16 mouse cellular contexts compared by ENCODE assay signal in the genomic region with DNA sequence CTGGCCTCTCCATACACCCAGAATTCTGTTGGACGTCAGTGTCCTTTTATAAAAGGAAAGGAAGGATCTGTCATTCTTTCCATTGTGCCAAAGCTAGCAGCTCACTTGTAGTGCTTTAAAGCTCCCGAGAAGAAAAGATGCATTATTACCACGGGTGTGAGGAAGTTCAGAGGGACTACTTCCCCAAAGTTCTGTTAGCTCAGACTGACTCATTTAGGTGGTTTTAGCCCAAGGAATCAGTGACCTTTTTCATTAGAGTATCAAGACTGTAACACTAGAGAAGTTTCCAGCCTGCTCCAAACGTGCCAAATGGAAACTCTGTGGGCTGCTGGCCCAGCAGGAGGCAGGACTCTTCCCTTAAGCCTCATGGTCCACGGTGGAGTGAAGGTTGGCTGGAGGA. TPM values are rescaled to one million over a fixed set of nuclear protein-coding genes. Genes with fewer than 3 reads are reported as not detected.
A peak's percentile ranks its signal among the peaks of the same experiment; 100 is the strongest.
DNase-seq lines count a peak whose midpoint lies in the region; TF ChIP-seq lines count a peak whose summit lies in the region.
"Had no signal": no experiment of that assay in that cellular context is flagged by ENCODE, and none has a peak within 500 bp of the region (broad histone marks: within the 10 kb centered on the region; RNA-seq: fewer than 3 reads in every experiment).

No protein-coding gene starts in this region.

- no peak for TF ChIP-seq CTCF in testis, adult 2 months (IDR thresholded peaks at IDR 0.05; ENCODE audit: control insufficient read depth, insufficient read depth, insufficient replicate concordance, low read depth, low read length)
- TF ChIP-seq CTCF in cortical plate, adult 2 months (IDR thresholded peaks at IDR 0.05; ENCODE audit: extremely low read depth, insufficient read depth, low read length) = no peak

- DNase-seq in testis, postnatal 10 days (ENCODE audit: low spot score) = no peak
- DNase-seq in layer of hippocampus, adult 8-10 months (ENCODE audit: low spot score in 2 of 2) = no peak
- DNase-seq in kidney, postnatal 14 days = no peak
- no peak for DNase-seq in adrenal gland, adult 2 months
- DNase-seq: adrenal gland, adult 8-10 months; cerebellum, postnatal 14 days; gastrocnemius, postnatal 10 days; heart, postnatal 36 days; lung, postnatal 4 days; spleen, adult 18-20 months had no signal

- TF ChIP-seq POLR2A in testis, adult 2 months (IDR thresholded peaks at IDR 0.05; ENCODE audit: control insufficient read depth, low read depth, low read length) = no peak
- no peak for TF ChIP-seq POLR2A in cortical plate, adult 2 months (IDR thresholded peaks at IDR 0.05; ENCODE audit: extremely low read depth, insufficient read depth, low read length)

- H3K4me3 ChIP-seq in testis, adult 2 months (ENCODE audit: control insufficient read depth, low read depth, low read length) = no peak overlapping the region
- H3K4me3 ChIP-seq in cortical plate, adult 2 months (ENCODE audit: insufficient read depth, low read length) = no peak overlapping the region
- no peak overlapping the region for H3K4me3 ChIP-seq in macrophage (ENCODE audit: inconsistent target)
- H3K4me3 ChIP-seq: heart, embryonic 10.5 days; neural tube, embryonic 12.5 days had no signal

- H3K4me1 ChIP-seq in testis, adult 2 months (ENCODE audit: control insufficient read depth, insufficient read depth, low read length) = no peaks in the 10 kb centered on the region
- peaks cover 7% of the 10 kb centered on the region for H3K4me1 ChIP-seq in cortical plate, adult 2 months (ENCODE audit: control insufficient read depth, insufficient read depth, low read length)

- peaks cover 3% of the 10 kb centered on the region for H3K36me3 ChIP-seq in testis, adult 2 months (ENCODE audit: control insufficient read depth, insufficient read depth, low read length)
- H3K36me3 ChIP-seq in macrophage (ENCODE audit: inconsistent target) = no peaks in the 10 kb centered on the region

- peak overlapping the region; percentile 25; the same call in 1 of the 2 replicates for H3K27ac ChIP-seq in testis, adult 2 months (ENCODE audit: control insufficient read depth, insufficient read depth, low read depth, low read length)
- 0 out of 2 replicates have a peak overlapping the region, but pooled peaks have one; percentile 8 for H3K27ac ChIP-seq in cortical plate, adult 2 months (ENCODE audit: insufficient read depth, low read length)
- peak overlapping the region; percentile 93 for H3K27ac ChIP-seq in macrophage
- H3K27ac ChIP-seq: heart, embryonic 10.5 days; kidney, postnatal 0 days; neural tube, embryonic 12.5 days had no signal

- H3K79me2 ChIP-seq in macrophage (ENCODE audit: inconsistent target) = peaks cover 19% of the 10 kb centered on the region

- 2% methylated on average over 5 of the region's 5 CpGs for WGBS in macrophage (ENCODE audit: missing documents)

- no peaks in the 10 kb centered on the region for H3K27me3 ChIP-seq in testis, adult 2 months (ENCODE audit: control insufficient read depth, insufficient read depth, low read length)
- H3K27me3 ChIP-seq: neural tube, embryonic 12.5 days had no signal

RNA-seq across cellular contexts. Expression of a gene that starts 17.5 kb away (rescaled TPM):
- polyA plus RNA-seq in testis, adult 2 months (2012; rRNA removed) = 9.3 and 12.7 TPM in 2 replicates
- polyA plus RNA-seq in cortical plate, adult 2 months (2012; rRNA removed) = 47.3 TPM in 2 replicates
- 10 to 100 TPM; 17.7 to 55.6 (median 31.3) TPM for total RNA-seq in macrophage (2018; cell fraction: chromatin; rRNA removed)
- total RNA-seq in macrophage (2018; cell fraction: cytosol; rRNA removed) = 10 to 100 TPM; 47.4 to 73.7 (median 62.6) TPM
- 10 to 100 TPM; 30.4 to 62.1 (median 42.6) TPM for total RNA-seq in macrophage (2018; cell fraction: nucleus; rRNA removed)
- 36.4 to 59.4 TPM (median 58.5 TPM) in 3 replicates for polyA plus RNA-seq in macrophage (2018)
- total RNA-seq in layer of hippocampus, adult 8-10 months (2022) = 10 to 100 TPM; 39.1 to 55.3 (median 42.5) TPM
- 10 to 100 TPM; 47.2 to 54.9 TPM for total RNA-seq in adrenal gland, adult 2 months (2021)
- 4.5 and 4.6 TPM in 2 replicates for polyA plus RNA-seq in adrenal gland, adult 2 months (2012; rRNA removed)

RNA-seq across cellular contexts. Expression of a gene that starts 30.2 kb away (rescaled TPM):
- polyA plus RNA-seq in testis, adult 2 months (2012; rRNA removed) = 9.0 and 10.3 TPM in 2 replicates
- 470 and 505 TPM in 2 replicates for polyA plus RNA-seq in cortical plate, adult 2 months (2012; rRNA removed)
- 100 to 1,000 TPM in 18 of 26 experiments, 10 to 100 TPM in 8; 29.2 to 200 (median 142) TPM for total RNA-seq in macrophage (2018; cell fraction: chromatin; rRNA removed)
- total RNA-seq in macrophage (2018; cell fraction: cytosol; rRNA removed) = 10 to 100 TPM; 50.6 to 78.7 (median 65.9) TPM
- total RNA-seq in macrophage (2018; cell fraction: nucleus; rRNA removed) = 100 to 1,000 TPM in 7 of 26 experiments, 10 to 100 TPM in 19; 37.2 to 124 (median 75.3) TPM
- 58.7 to 88.9 TPM (median 64.1 TPM) in 3 replicates for polyA plus RNA-seq in macrophage (2018)
- total RNA-seq in layer of hippocampus, adult 8-10 months (2022) = 1,000 to 10,000 TPM; 1,076 to 1,216 (median 1,154) TPM
- 100 to 1,000 TPM; 101 to 180 TPM for total RNA-seq in adrenal gland, adult 2 months (2021)
- polyA plus RNA-seq in adrenal gland, adult 2 months (2012; rRNA removed) = 46.7 and 86.7 TPM in 2 replicates

Comparison
In these comparisons a context has a peak if more than half of its experiments do, and no peak if none do; other contexts are left out.
1. H3K27ac ChIP-seq: peak in every context shown above with its lines; median percentile 93 in macrophage; 25 in testis, adult 2 months; 8 in cortical plate, adult 2 months.